Mouse (Mus musculus) limb, embryonic 14.5 days (tissue): ENCODE results near the gene Rps6ka1. TPM values are rescaled to one million over a fixed set of nuclear protein-coding genes. Genes with fewer than 3 reads are reported as not detected.
"Not testable (repeated sequence)": the region's sequence is repeated elsewhere in the genome, so short reads cannot be mapped to it uniquely, and the experiment has no call there.

ENCODE experiments used
- ATAC-seq: fragments of 200-750 bp; cut with Nextera tagmentation; 2 replicates; pipeline ENCODE4 v1.8.0; 2017; ENCODE audit warnings: low read depth, moderate number of reproducible peaks, moderate TSS enrichment; ENCODE audit not compliant: low FRiP score
- DNase-seq: peaks from one replicate; pipeline ENCODE4 v3.0.0-alpha.2; 2015; ENCODE audit warnings: low spot score
- H3K27ac ChIP-seq: fragments of 300-500 bp; sonication (generic); replicated peaks from 2 replicates; pipeline ENCODE4 v1.5.1; 2014; ENCODE audit warnings: low read depth, mild to moderate bottlenecking, low read length, moderate library complexity, mixed read lengths
- H3K27me3 ChIP-seq: fragments of 300-500 bp; sonication (generic); 2 replicates; pipeline ENCODE4 v1.6.1; 2014; ENCODE audit warnings: low read length, mixed read lengths; ENCODE audit not compliant: control insufficient read depth, insufficient read depth
- H3K36me3 ChIP-seq: fragments of 300-500 bp; sonication (generic); 2 replicates; pipeline ENCODE4 v1.6.1; 2014; ENCODE audit warnings: mild to moderate bottlenecking, low read length, moderate library complexity, mixed read lengths; ENCODE audit not compliant: control insufficient read depth, insufficient read depth
- H3K4me1 ChIP-seq: fragments of 300-500 bp; sonication (generic); 2 replicates; pipeline ENCODE4 v1.6.1; 2014; ENCODE audit warnings: antibody characterized with exemption, low read length, mixed read lengths; ENCODE audit not compliant: control insufficient read depth, insufficient read depth
- H3K4me2 ChIP-seq: fragments of 300-500 bp; sonication (generic); replicated peaks from 2 replicates; pipeline ENCODE4 v1.6.1; 2014; ENCODE audit warnings: low read depth, mild to moderate bottlenecking, low read length, moderate library complexity; ENCODE audit not compliant: severe bottlenecking
- H3K4me3 ChIP-seq: fragments of 300-500 bp; sonication (generic); replicated peaks from 2 replicates; pipeline ENCODE4 v1.5.1; 2014; ENCODE audit warnings: low read length
- H3K9ac ChIP-seq: fragments of 300-500 bp; sonication (generic); 2 replicates; pipeline ENCODE4 v1.6.1; 2014; ENCODE audit warnings: mild to moderate bottlenecking, low read depth, low read length, moderate library complexity; ENCODE audit not compliant: severe bottlenecking
- H3K9me3 ChIP-seq: fragments of 300-500 bp; sonication (generic); 2 replicates; pipeline ENCODE4 v1.6.1; 2016; ENCODE audit warnings: low read length; ENCODE audit not compliant: control insufficient read depth
- POLR2A ChIP-seq: fragments of 200-500 bp; IDR thresholded peaks from 2 replicates; pipeline ENCODE4 v1.8.0; 2012; ENCODE audit warnings: inconsistent platforms, mild to moderate bottlenecking, moderate library complexity, borderline replicate concordance; ENCODE audit not compliant: insufficient read depth, insufficient read length; ENCODE audit errors: extremely low read depth
- WGBS: fragments of 180-500 bp; shearing (Covaris S2); extraction: QIAGEN DNeasy Blood & Tissue Kit; methylation state at CpG from one replicate; pipeline ENCODE4 v1.1.7; 2014; 5-methylcytosine and 5-hydroxymethylcytosine counted together
- polyA plus RNA-seq, 2 experiments: library from polyadenylated mRNA; depleted of rRNA in 1 of 2; stranded (reverse) in 1 of 2; unstranded in 1 of 2; fragments of >200 nt; fragmentation: Nextera tagmentation in 1 of 2; extraction: Ambion mirVana in 1 of 2; gene quantifications; 2 replicates each; pipeline versions ENCODE4 v1.2.1 to v1.2.3; 2012 to 2014

Rps6ka1 gene
- polyA plus RNA-seq, 2 experiments, result 25.1 to 33.8 TPM

- DNase-seq (no peak), ATAC-seq (no peak)
- Histone ChIP-seq H3K4me2 (no peak overlapping the region), H3K27me3 (no peaks in the 10 kb centered on the region), H3K36me3 (no peaks in the 10 kb centered on the region), H3K4me3 (no peak overlapping the region), H3K9me3 (no peaks in the 10 kb centered on the region), H3K9ac (no peak overlapping the region), H3K4me1 (no peaks in the 10 kb centered on the region), H3K27ac (no peak overlapping the region)
- WGBS, result 77% methylated on average over 4 of the region's 4 CpGs
- TF ChIP-seq POLR2A, result no peak
These were observed 37.6 kb upstream of the Rps6ka1 start for GRCm38 (mm10) chr4:133925204-133925603.

- no peaks in the 10 kb centered on the region for H3K27me3 ChIP-seq
- H3K36me3 ChIP-seq, result no peaks in the 10 kb centered on the region
- no peaks in the 10 kb centered on the region for H3K9me3 ChIP-seq
- no peak for TF ChIP-seq POLR2A
- no peak overlapping the region for H3K4me3 ChIP-seq
- WGBS, result 84% methylated on average over 5 of the region's 5 CpGs
- no peak overlapping the region for H3K9ac ChIP-seq
- no peak for ATAC-seq
- no peak overlapping the region for H3K4me2 ChIP-seq
- no peak for DNase-seq
- H3K4me1 ChIP-seq, result no peaks in the 10 kb centered on the region
- no peak overlapping the region for H3K27ac ChIP-seq
These were observed 36.1 kb upstream of the Rps6ka1 start for GRCm38 (mm10) chr4:133923743-133924142.

GRCm38 (mm10) chr4:133918093-133918825 is 30.7 kb upstream of the Rps6ka1 start:
- H3K9ac ChIP-seq, H3K4me3 ChIP-seq, H3K4me1 ChIP-seq, H3K36me3 ChIP-seq, H3K9me3 ChIP-seq, H3K4me2 ChIP-seq, DNase-seq, H3K27me3 ChIP-seq, ATAC-seq, H3K27ac ChIP-seq: not testable (repeated sequence)
- 89% methylated on average over 16 of the region's 23 CpGs for WGBS

- Histone ChIP-seq H3K4me2 (no peak overlapping the region), H3K27ac (no peak overlapping the region), H3K4me3 (no peak overlapping the region), H3K9ac (no peak overlapping the region), H3K27me3 (no peaks in the 10 kb centered on the region), H3K4me1 (peaks cover 4% of the 10 kb centered on the region; the same call in 1 of the 2 replicates), H3K9me3 (no peaks in the 10 kb centered on the region), H3K36me3 (no peaks in the 10 kb centered on the region)
- DNase-seq (no peak), ATAC-seq (no peak)
- TF ChIP-seq POLR2A, result no peak
- 81% methylated on average over 4 of the region's 4 CpGs for WGBS
These were observed 24.4 kb upstream of the Rps6ka1 start for GRCm38 (mm10) chr4:133911983-133912382.

- Histone ChIP-seq H3K4me3 (peak overlapping the region; percentile 54), H3K9ac (peak overlapping the region; percentile 58), H3K4me1 (peaks cover 4% of the 10 kb centered on the region; the same call in 1 of the 2 replicates), H3K36me3 (no peaks in the 10 kb centered on the region), H3K27me3 (no peaks in the 10 kb centered on the region), H3K27ac (peak overlapping the region; percentile 83), H3K4me2 (peak overlapping the region; percentile 53), H3K9me3 (no peaks in the 10 kb centered on the region)
- ATAC-seq (peak; percentile 92), DNase-seq (peak; percentile 90)
- peak; percentile 84; the same call in 1 of the 2 replicates for TF ChIP-seq POLR2A
- 2% methylated on average over 49 of the region's 57 CpGs for WGBS
These were observed 22.9 kb upstream of the Rps6ka1 start for GRCm38 (mm10) chr4:133910236-133911211.
